ENCODE assay signal across 12 mouse cellular contexts in genomic region chr17:36120839-36121238, GRCm38 (mm10). TPM values are rescaled to one million over a fixed set of nuclear protein-coding genes. Genes with fewer than 3 reads are reported as not detected.
DNase-seq lines count a peak whose midpoint lies in the region; ATAC-seq and TF ChIP-seq lines count a peak whose summit lies in the region.
"Not testable (repeated sequence)": the region's sequence is repeated elsewhere in the genome, so short reads cannot be mapped to it uniquely, and the experiment has no call there.
"Had no signal": no experiment of that assay in that cellular context is flagged by ENCODE, and none has a peak within 500 bp of the region (broad histone marks: within the 10 kb centered on the region; RNA-seq: fewer than 3 reads in every experiment).

No protein-coding gene starts in this region.

- peak; percentile 64 for ATAC-seq in embryonic facial prominence, embryonic 13.5 days (ENCODE audit: insufficient number of reproducible peaks, insufficient read depth, low FRiP score, low TSS enrichment, low read depth)
- ATAC-seq in hindbrain, embryonic 14.5 days (ENCODE audit: low FRiP score), result 0 out of 2 replicates have a peak, but pooled peaks have one; percentile 31
- ATAC-seq in monocyte, adult 5-6 weeks (replicated peaks; ENCODE audit: insufficient number of reproducible peaks, low FRiP score, low TSS enrichment, poor library complexity, severe bottlenecking), result peak; percentile 13; the same call in 1 of the 2 replicates
- ATAC-seq in stomach, postnatal 0 days (ENCODE audit: low FRiP score, low TSS enrichment), result 0 out of 2 replicates have a peak, but pooled peaks have one; percentile 30

- intact Hi-C loops in gastrocnemius, adult 2 months (cut with DNase I), result not testable (repeated sequence)

- H3K27ac ChIP-seq in CH12.LX (ENCODE audit: insufficient read depth, low read depth); embryonic facial prominence, embryonic 13.5 days; hindbrain, embryonic 14.5 days; layer of hippocampus, adult 2 months; stomach, postnatal 0 days (replicated peaks): not testable (repeated sequence)
- peak overlapping the region; percentile 74 for H3K27ac ChIP-seq in gastrocnemius, adult 2 months

- not testable (repeated sequence) for DNase-seq in CH12.LX (ENCODE audit: extremely low read depth); gastrocnemius, adult 2 months; hindbrain, embryonic 14.5 days (ENCODE audit: low spot score); layer of hippocampus, adult 2 months (ENCODE audit: low spot score in 2 of 2); lung, adult 2 months; stomach, postnatal 0 days (ENCODE audit: low spot score)

- WGBS in embryonic facial prominence, embryonic 13.5 days, result 23% methylated on average over 18 of the region's 18 CpGs
- 24% methylated on average over 18 of the region's 18 CpGs for WGBS in hindbrain, embryonic 14.5 days
- WGBS in lung, adult 2 months, result 22% methylated on average over 18 of the region's 18 CpGs
- 25% methylated on average over 18 of the region's 18 CpGs for WGBS in stomach, postnatal 0 days

- dilution Hi-C loops in CH12.LX (cut with MboI; ENCODE audit: extremely low pct_ligation_motif_present, extremely low pct_unique_long_range_greater_than_20kb, low sequenced_read_pairs), result not testable (repeated sequence)

- H3K36me3 ChIP-seq in CH12.LX (replicated peaks in 1 of 2; ENCODE audit: control insufficient read depth in 1 of 2, insufficient read depth in 1 of 2, low read length in 1 of 2); embryonic facial prominence, embryonic 13.5 days; hindbrain, embryonic 14.5 days (replicated peaks; ENCODE audit: control insufficient read depth, insufficient read depth); stomach, postnatal 0 days (ENCODE audit: control insufficient read depth, insufficient read depth, low read length): not testable (repeated sequence)

- TF ChIP-seq CTCF in CH12.LX (conservative IDR thresholded peaks at IDR 0.05 in 1 of 2, IDR thresholded peaks at IDR 0.05 in 1 of 2; ENCODE audit: low read depth in 2 of 2, low read length in 2 of 2); gastrocnemius, adult 2 months (IDR thresholded peaks at IDR 0.05); layer of hippocampus, adult 2 months (conservative IDR thresholded peaks at IDR 0.05); lung, adult 2 months (IDR thresholded peaks at IDR 0.05; ENCODE audit: insufficient read depth, low read length); stomach, postnatal 0 days (IDR thresholded peaks at IDR 0.05; ENCODE audit: low read depth): not testable (repeated sequence)

- H3K9me3 ChIP-seq in CH12.LX (replicated peaks; ENCODE audit: low read length); embryonic facial prominence, embryonic 13.5 days; hindbrain, embryonic 14.5 days (ENCODE audit: control insufficient read depth, low read length); stomach, postnatal 0 days (ENCODE audit: control insufficient read depth, low read length): not testable (repeated sequence)

- not testable (repeated sequence) for TF ChIP-seq EP300 in CH12.LX (IDR thresholded peaks at IDR 0.05; ENCODE audit: low read length); stomach, postnatal 0 days (optimal IDR thresholded peaks at IDR 0.05)

- TF ChIP-seq RAD21 in CH12.LX (IDR thresholded peaks at IDR 0.05; ENCODE audit: low read depth, low read length), result not testable (repeated sequence)

- not testable (repeated sequence) for H3K79me2 ChIP-seq in CH12.LX (replicated peaks; ENCODE audit: control insufficient read depth, extremely low read depth, insufficient read depth, poor library complexity, severe bottlenecking)

- peaks cover 4 to 13% of the 10 kb centered on the region in 2 experiments; a peak in 2 of 4 replicates for H3K4me1 ChIP-seq in CH12.LX (ENCODE audit: control insufficient read depth in 1 of 2, insufficient read depth in 2 of 2)
- not testable (repeated sequence) for H3K4me1 ChIP-seq in embryonic facial prominence, embryonic 13.5 days; hindbrain, embryonic 14.5 days (replicated peaks; ENCODE audit: control insufficient read depth, insufficient read depth, low read length); lung, adult 2 months (ENCODE audit: control insufficient read depth, insufficient read depth, low read length); stomach, postnatal 0 days (replicated peaks; ENCODE audit: control insufficient read depth, insufficient read depth)

- peak overlapping the region; percentile 78 for H3K9ac ChIP-seq in CH12.LX (ENCODE audit: insufficient read depth, low read depth)
- not testable (repeated sequence) for H3K9ac ChIP-seq in embryonic facial prominence, embryonic 13.5 days; hindbrain, embryonic 14.5 days; stomach, postnatal 0 days (ENCODE audit: low read length)

- in situ Hi-C loops in CH12.LX (cut with MboI; ENCODE audit: low pct_ligation_motif_present, low pct_unique_long_range_greater_than_20kb, low sequenced_read_pairs), result not testable (repeated sequence)

- H3K4me3 ChIP-seq in CH12.LX (replicated peaks in 1 of 3; ENCODE audit: low read depth in 2 of 3, low read length in 2 of 3, poor library complexity in 1 of 3), result peak overlapping the region in 2 of 3 experiments; percentile 47 to 57
- H3K4me3 ChIP-seq in embryonic facial prominence, embryonic 13.5 days; hindbrain, embryonic 14.5 days (replicated peaks; ENCODE audit: low read length): not testable (repeated sequence)
- peak overlapping the region; percentile 67 for H3K4me3 ChIP-seq in gastrocnemius, adult 2 months
- H3K4me3 ChIP-seq in layer of hippocampus, adult 2 months, result peak overlapping the region; percentile 51
- peak overlapping the region; percentile 21 for H3K4me3 ChIP-seq in lung, adult 2 months (replicated peaks; ENCODE audit: extremely low read depth, low read depth, low read length)
- H3K4me3 ChIP-seq in stomach, postnatal 0 days (ENCODE audit: low read depth, low read length), result peak overlapping the region; percentile 12; the same call in 1 of the 2 replicates

- H3K27me3 ChIP-seq in CH12.LX (replicated peaks); stomach, postnatal 0 days (ENCODE audit: control insufficient read depth, insufficient read depth, low read length): not testable (repeated sequence)
- peaks cover 50% of the 10 kb centered on the region for H3K27me3 ChIP-seq in embryonic facial prominence, embryonic 13.5 days
- H3K27me3 ChIP-seq in hindbrain, embryonic 14.5 days (ENCODE audit: control insufficient read depth, insufficient read depth, low read length), result peaks cover 22% of the 10 kb centered on the region

- not testable (repeated sequence) for TF ChIP-seq POLR2A in CH12.LX (IDR thresholded peaks at IDR 0.05; ENCODE audit: low read depth, low read length); lung, adult 2 months (IDR thresholded peaks at IDR 0.05; ENCODE audit: borderline replicate concordance, extremely low read depth, low read depth, low read length)

- not testable (repeated sequence) for H3K4me2 ChIP-seq in CH12.LX (ENCODE audit: insufficient read depth, low read depth, poor library complexity, severe bottlenecking)
- H3K4me2 ChIP-seq in embryonic facial prominence, embryonic 13.5 days, result peak overlapping the region; percentile 32; the same call in 1 of the 2 replicates
- peak overlapping the region; percentile 35; the same call in 1 of the 2 replicates for H3K4me2 ChIP-seq in hindbrain, embryonic 14.5 days (replicated peaks)
- H3K4me2 ChIP-seq in stomach, postnatal 0 days (replicated peaks; ENCODE audit: low read depth), result peak overlapping the region; percentile 38

RNA-seq across cellular contexts. Expression of gene Gm19684, which starts 0.6 kb away (rescaled TPM):
- total RNA-seq in CH12.LX (2012; rRNA removed) (0.34 and 0.55 TPM in 2 replicates), CH12.LX (2014; rRNA removed) (0.35 TPM in 1 of 2 replicates, not detected in the other)
- polyA plus RNA-seq in CH12.LX (2012; ENCODE audit: insufficient read length, low read depth), result 0.87 and 0.93 TPM in 2 replicates
- not detected in 2 replicates for polyA plus RNA-seq in embryonic facial prominence, embryonic 13.5 days (2015; fragmentation: Nextera tagmentation; extraction: Ambion mirVana)
- not detected for total RNA-seq in gastrocnemius, adult 2 months (2021)
- not detected in 2 replicates for polyA plus RNA-seq in hindbrain, embryonic 14.5 days (2014; fragmentation: Nextera tagmentation; extraction: Ambion mirVana)
- under 1 TPM in 1 of 2 experiments, not detected in 1; 0.29 TPM for total RNA-seq in layer of hippocampus, adult 2 months (2021)
- polyA plus RNA-seq in lung, adult 2 months (2012; rRNA removed), result 0.22 and 0.29 TPM in 2 replicates
- total RNA-seq in monocyte, adult 5-6 weeks (2017), result 1.4 to 2.5 TPM in 2 of 3 replicates, not detected in the other
- not detected in 2 replicates for polyA plus RNA-seq in stomach, postnatal 0 days (2015; fragmentation: Nextera tagmentation; extraction: Ambion mirVana)
- polyA plus RNA-seq: embryonic facial prominence, embryonic 12.5 days; midbrain, embryonic 16.5 days; testis, adult 2 months had no signal

RNA-seq across cellular contexts. Expression of gene Gm7030, which starts 8.4 kb away (rescaled TPM):
- total RNA-seq in CH12.LX (2012; rRNA removed) (not detected in 2 replicates), CH12.LX (2014; rRNA removed) (not detected in 2 replicates)
- polyA plus RNA-seq in CH12.LX (2012; ENCODE audit: insufficient read length, low read depth), result not detected in 2 replicates
- polyA plus RNA-seq in embryonic facial prominence, embryonic 13.5 days (2015; fragmentation: Nextera tagmentation; extraction: Ambion mirVana), result not detected in 2 replicates
- not detected for total RNA-seq in gastrocnemius, adult 2 months (2021)
- not detected in 2 replicates for polyA plus RNA-seq in hindbrain, embryonic 14.5 days (2014; fragmentation: Nextera tagmentation; extraction: Ambion mirVana)
- not detected for total RNA-seq in layer of hippocampus, adult 2 months (2021)
- not detected in 2 replicates for polyA plus RNA-seq in lung, adult 2 months (2012; rRNA removed)
- total RNA-seq in monocyte, adult 5-6 weeks (2017), result not detected in 3 replicates
- polyA plus RNA-seq in stomach, postnatal 0 days (2015; fragmentation: Nextera tagmentation; extraction: Ambion mirVana), result not detected in 2 replicates
- polyA plus RNA-seq: embryonic facial prominence, embryonic 12.5 days; midbrain, embryonic 16.5 days; testis, adult 2 months had no signal

RNA-seq across cellular contexts. Expression of gene Gm8909, which starts 47.5 kb away (rescaled TPM):
- total RNA-seq in CH12.LX (2012; rRNA removed) (0.25 and 0.38 TPM in 2 replicates), CH12.LX (2014; rRNA removed) (not detected in 2 replicates)
- polyA plus RNA-seq in CH12.LX (2012; ENCODE audit: insufficient read length, low read depth), result 16.5 and 35.5 TPM in 2 replicates
- 0.26 TPM in 1 of 2 replicates, not detected in the other for polyA plus RNA-seq in embryonic facial prominence, embryonic 13.5 days (2015; fragmentation: Nextera tagmentation; extraction: Ambion mirVana)
- total RNA-seq in gastrocnemius, adult 2 months (2021), result not detected
- polyA plus RNA-seq in hindbrain, embryonic 14.5 days (2014; fragmentation: Nextera tagmentation; extraction: Ambion mirVana), result not detected in 2 replicates
- total RNA-seq in layer of hippocampus, adult 2 months (2021), result not detected
- polyA plus RNA-seq in lung, adult 2 months (2012; rRNA removed), result 0.62 and 1.2 TPM in 2 replicates
- total RNA-seq in monocyte, adult 5-6 weeks (2017), result 3.5 TPM in 1 of 3 replicates, not detected in the others
- polyA plus RNA-seq in stomach, postnatal 0 days (2015; fragmentation: Nextera tagmentation; extraction: Ambion mirVana), result 0.16 and 0.22 TPM in 2 replicates
- total RNA-seq: left cerebral cortex, adult 8-10 months had no signal
- polyA plus RNA-seq: embryonic facial prominence, embryonic 12.5 days; midbrain, embryonic 16.5 days had no signal

Comparison
In these comparisons a context has a peak if more than half of its experiments do, and no peak if none do; other contexts are left out.
1. ATAC-seq: peak in every context shown above with its lines; median percentile 64 in embryonic facial prominence, embryonic 13.5 days; 31 in hindbrain, embryonic 14.5 days; 30 in stomach, postnatal 0 days; 13 in monocyte, adult 5-6 weeks.